Mouse (Mus musculus) kidney, embryonic 16.5 days (tissue): ENCODE results near the gene Trappc4. TPM values are rescaled to one million over a fixed set of nuclear protein-coding genes. Genes with fewer than 3 reads are reported as not detected.
"Not testable (repeated sequence)": the region's sequence is repeated elsewhere in the genome, so short reads cannot be mapped to it uniquely, and the experiment has no call there.

Source experiments
- ATAC-seq: fragments of 200-750 bp; cut with Nextera tagmentation; 2 replicates; pipeline ENCODE4 v1.8.0; 2017; ENCODE audit warnings: moderate TSS enrichment; ENCODE audit not compliant: low FRiP score, low TSS enrichment
- H3K27ac ChIP-seq: fragments of 300-500 bp; sonication (generic); 2 replicates; pipeline ENCODE4 v1.5.1; 2014; ENCODE audit warnings: low read length
- H3K27me3 ChIP-seq: fragments of 300-500 bp; sonication (generic); 2 replicates; pipeline ENCODE4 v1.6.1; 2014; ENCODE audit warnings: low read length, control low read depth, mixed read lengths; ENCODE audit not compliant: insufficient read depth
- H3K36me3 ChIP-seq: fragments of 300-500 bp; sonication (generic); 2 replicates; pipeline ENCODE4 v1.6.1; 2014; ENCODE audit warnings: low read length, control low read depth, mixed read lengths; ENCODE audit not compliant: insufficient read depth
- H3K4me1 ChIP-seq: fragments of 300-500 bp; sonication (generic); 2 replicates; pipeline ENCODE4 v1.6.1; 2014; ENCODE audit warnings: low read length, control low read depth, mixed read lengths; ENCODE audit not compliant: insufficient read depth
- H3K4me2 ChIP-seq: fragments of 300-500 bp; sonication (generic); replicated peaks from 2 replicates; pipeline ENCODE4 v1.6.1; 2014; ENCODE audit warnings: low read depth, low read length
- H3K4me3 ChIP-seq: fragments of 300-500 bp; sonication (generic); 2 replicates; pipeline ENCODE4 v1.5.1; 2014; ENCODE audit warnings: mild to moderate bottlenecking, low read length
- H3K9ac ChIP-seq: fragments of 300-500 bp; sonication (generic); replicated peaks from 2 replicates; pipeline ENCODE4 v1.6.1; 2014; ENCODE audit warnings: low read length
- H3K9me3 ChIP-seq: fragments of 300-500 bp; sonication (generic); 2 replicates; pipeline ENCODE4 v1.6.1; 2016; ENCODE audit warnings: low read length, control low read depth
- WGBS: fragments of 180-500 bp; shearing (Covaris S2); extraction: QIAGEN DNeasy Blood & Tissue Kit; methylation state at CpG from one replicate; pipeline ENCODE4 v1.1.7; 2014; 5-methylcytosine and 5-hydroxymethylcytosine counted together
- microRNA-seq: library from miRNA; unstranded; fragments of <30 nt; microRNA quantifications from one replicate; pipeline ENCODE4, GENCODE M21; 2016
- polyA plus RNA-seq: library from polyadenylated mRNA; unstranded; fragments of >200 nt; fragmentation: Nextera tagmentation; extraction: Ambion mirVana; gene quantifications from 2 replicates; pipeline ENCODE4 v1.2.1, GENCODE M21; 2015

The Trappc4 gene
- polyA plus RNA-seq, 1 experiment from 2014 or later: 138 TPM

DNA sequence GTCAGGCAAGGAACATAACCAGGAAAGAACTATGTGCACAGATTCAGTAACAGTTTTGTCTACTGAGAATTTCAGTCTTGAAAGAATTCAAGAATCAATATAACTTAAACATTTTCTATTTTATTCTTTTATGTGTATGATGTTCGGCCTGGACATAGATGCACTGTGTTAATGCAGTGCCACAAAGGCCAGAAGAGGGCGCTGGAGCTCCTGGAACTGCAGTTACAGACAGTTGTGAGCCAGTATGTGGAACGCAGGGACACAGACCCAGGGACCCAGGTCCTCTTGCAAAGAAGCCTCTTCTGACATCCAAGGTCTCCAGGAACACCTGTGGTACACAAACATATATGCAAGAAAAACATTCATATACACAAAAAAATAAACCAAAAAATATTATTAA, 42.9 kb downstream of the Trappc4 start:
- WGBS: 61% methylated on average over 3 of the region's 3 CpGs
- Histone ChIP-seq H3K4me2 (no peak overlapping the region), H3K27me3 (no peaks in the 10 kb centered on the region), H3K4me1 (peaks cover 6% of the 10 kb centered on the region; the same call in 1 of the 2 replicates), H3K27ac (no peak overlapping the region), H3K4me3 (no peak overlapping the region), H3K9ac (no peak overlapping the region), H3K36me3 (peaks cover 3% of the 10 kb centered on the region), H3K9me3 (no peaks in the 10 kb centered on the region)
- no peak for ATAC-seq

- Histone ChIP-seq H3K4me2 (peak overlapping the region; percentile 69), H3K4me3 (peak overlapping the region; percentile 85), H3K36me3 (peaks cover 19% of the 10 kb centered on the region), H3K27ac (peak overlapping the region; percentile 72; the same call in 1 of the 2 replicates), H3K9ac (peak overlapping the region; percentile 75)
- H3K9me3 ChIP-seq, H3K4me1 ChIP-seq, H3K27me3 ChIP-seq: not testable (repeated sequence)
- WGBS: 33% methylated on average over 4 of the region's 4 CpGs
- ATAC-seq: peak; percentile 27; the same call in 1 of the 2 replicates
These were observed 45.5 kb downstream of the Trappc4 start for GRCm38 (mm10) chr9:44361931-44362330.

GRCm38 (mm10) chr9:44361190-44361917, 46.0 kb downstream of the Trappc4 start, which contains the start of gene Vps11:
Gene Vps11 (minus strand): TSS chr9:44361670.
- under 1% methylated on average over 44 of the region's 44 CpGs for WGBS
- Histone ChIP-seq H3K4me2 (peak within 1 kb of the TSS; percentile 69), H3K4me1 (peaks cover 6% of the 10 kb centered on the region; the same call in 1 of the 2 replicates), H3K4me3 (peak within 1 kb of the TSS; percentile 85), H3K27me3 (no peaks in the 10 kb centered on the region), H3K9ac (peak within 1 kb of the TSS; percentile 75), H3K27ac (peak within 1 kb of the TSS; percentile 72), H3K9me3 (no peaks in the 10 kb centered on the region), H3K36me3 (peaks cover 25% of the 10 kb centered on the region)
- peak; percentile 94 for ATAC-seq

DNA sequence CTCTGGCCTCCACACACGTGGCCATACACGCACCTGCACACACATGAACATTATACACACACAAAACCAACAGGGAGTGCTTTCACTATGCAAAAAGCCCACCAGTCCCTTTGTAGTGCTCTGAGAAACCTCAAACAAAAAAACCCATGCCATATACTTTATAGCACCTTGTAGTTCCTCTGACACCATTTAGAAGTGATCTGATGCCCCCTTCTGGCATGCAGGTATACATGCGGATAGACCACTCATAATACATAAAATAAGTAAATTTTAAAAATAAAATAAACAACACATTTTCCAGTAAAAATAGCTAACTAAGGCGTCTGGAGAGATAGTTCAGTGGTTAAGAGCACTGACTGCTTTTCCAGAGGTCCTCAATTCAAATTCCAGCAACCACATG, 50.2 kb downstream of the Trappc4 start:
- no peaks in the 10 kb centered on the region for H3K9me3 ChIP-seq
- no peak overlapping the region for H3K27ac ChIP-seq
- no peak overlapping the region for H3K4me3 ChIP-seq
- peaks cover 6% of the 10 kb centered on the region; the same call in 1 of the 2 replicates for H3K4me1 ChIP-seq
- H3K9ac ChIP-seq: no peak overlapping the region
- H3K4me2 ChIP-seq: no peak overlapping the region
- no peaks in the 10 kb centered on the region for H3K27me3 ChIP-seq
- peaks cover 65% of the 10 kb centered on the region for H3K36me3 ChIP-seq
- no peak for ATAC-seq
- 69% methylated on average over 4 of the region's 4 CpGs for WGBS

Small RNA genes lying within 50 kb of the gene (microRNA-seq; reads per million reads assigned to microRNA genes)
- gene Mir7085: not detected

Other genes starting within 250 kb of the Trappc4 start
- 17.6 and 24.0 TPM in 2 replicates for gene Cbl, start 173.6 kb downstream of the Trappc4 start, polyA plus RNA-seq
- gene Ccdc153, start 166.9 kb downstream of the Trappc4 start, polyA plus RNA-seq: not detected in 2 replicates
- gene Pdzd3, start 156.1 kb downstream of the Trappc4 start, polyA plus RNA-seq: 13.3 and 14.1 TPM in 2 replicates
- gene Nlrx1, start 139.0 kb downstream of the Trappc4 start, polyA plus RNA-seq: 6.6 and 7.9 TPM in 2 replicates
- gene Abcg4, start 119.0 kb downstream of the Trappc4 start, polyA plus RNA-seq: 2.8 TPM in 2 replicates
- 27.2 and 31.1 TPM in 2 replicates for gene Hinfp, start 101.9 kb downstream of the Trappc4 start, polyA plus RNA-seq
- 11.6 and 14.3 TPM in 2 replicates for gene C2cd2l, start 87.3 kb downstream of the Trappc4 start, polyA plus RNA-seq
- gene Dpagt1, start 81.6 kb downstream of the Trappc4 start, polyA plus RNA-seq: 45.4 and 53.9 TPM in 2 replicates
- gene H2afx, start 72.9 kb downstream of the Trappc4 start, polyA plus RNA-seq: 353 and 432 TPM in 2 replicates
- gene Hmbs, start 63.4 kb downstream of the Trappc4 start, polyA plus RNA-seq: 133 and 137 TPM in 2 replicates
- 38.5 and 40.0 TPM in 2 replicates for gene Vps11, start 45.9 kb downstream of the Trappc4 start, polyA plus RNA-seq
- 48.0 and 51.2 TPM in 2 replicates for gene Hyou1, start 28.1 kb downstream of the Trappc4 start, polyA plus RNA-seq
- 67.3 and 74.4 TPM in 2 replicates for gene Slc37a4, start 10.7 kb downstream of the Trappc4 start, polyA plus RNA-seq
- 1,444 and 1,489 TPM in 2 replicates for gene Rps25, start 461 bp downstream of the Trappc4 start, polyA plus RNA-seq
- gene Ccdc84, start 11.0 kb upstream of the Trappc4 start, polyA plus RNA-seq: 26.0 and 31.6 TPM in 2 replicates
- not detected in 2 replicates for gene Foxr1, start 33.5 kb upstream of the Trappc4 start, polyA plus RNA-seq
- gene Upk2, start 47.4 kb upstream of the Trappc4 start, polyA plus RNA-seq: 3.4 and 7.6 TPM in 2 replicates
- 11.3 and 12.4 TPM in 2 replicates for gene Bcl9l, start 75.2 kb upstream of the Trappc4 start, polyA plus RNA-seq
- gene Cxcr5, start 154.3 kb upstream of the Trappc4 start, polyA plus RNA-seq: 0.11 TPM in 1 of 2 replicates, not detected in the other
- 11.2 and 13.9 TPM in 2 replicates for gene Ddx6, start 197.3 kb upstream of the Trappc4 start, polyA plus RNA-seq